Mouse (Mus musculus): Measurements from ENCODE around the gene Nr4a2.

The Nr4a2 gene

DNA sequence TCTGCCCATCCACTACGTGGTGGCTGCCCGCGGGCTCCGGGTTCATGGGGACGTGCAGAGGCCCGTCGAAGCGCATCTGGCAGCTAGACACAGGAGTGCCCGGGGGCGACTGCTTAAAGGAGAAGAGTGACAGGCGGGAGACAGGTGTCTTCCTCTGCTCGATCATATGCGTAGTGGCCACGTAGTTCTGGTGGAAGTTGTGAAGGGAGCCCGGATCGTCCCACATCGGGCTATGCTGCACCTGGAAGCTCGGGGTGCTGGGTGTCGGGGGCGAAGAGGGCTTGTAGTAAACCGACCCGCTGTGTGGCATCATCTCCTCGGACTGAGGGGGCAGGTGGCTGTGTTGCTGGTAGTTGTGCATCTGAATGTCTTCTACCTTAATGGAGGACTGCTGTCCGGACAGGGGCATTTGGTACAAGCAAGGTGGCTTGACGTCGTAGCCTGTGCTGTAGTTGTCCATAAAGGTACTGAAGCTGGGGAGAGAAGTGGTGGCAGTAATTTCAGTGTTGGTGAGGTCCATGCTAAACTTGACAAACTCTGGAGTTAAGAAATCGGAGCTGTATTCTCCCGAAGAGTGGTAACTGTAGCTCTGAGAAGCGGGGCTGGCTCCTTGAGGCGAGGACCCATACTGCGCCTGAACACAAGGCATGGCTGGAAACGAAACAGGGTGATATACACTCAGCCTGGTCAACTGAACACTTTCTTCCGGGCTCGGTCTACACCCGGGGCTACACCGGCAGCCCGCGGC lies 11.8 kb downstream of the Nr4a2 start:
- peak; percentile 28 for DNase-seq (ENCODE audit: low read depth)

- DNase-seq (ENCODE audit: low read depth): peak; percentile 15
Observed at GRCm38 (mm10) chr2:57111011-57111790, 12.6 kb downstream of the Nr4a2 start.

- no peak for DNase-seq (ENCODE audit: low read depth)
Observed at GRCm38 (mm10) chr2:57110401-57110800, 13.4 kb downstream of the Nr4a2 start.

GRCm38 (mm10) chr2:57109926-57110325 lies 13.9 kb downstream of the Nr4a2 start:
- no peak for DNase-seq (ENCODE audit: low read depth)

DNA sequence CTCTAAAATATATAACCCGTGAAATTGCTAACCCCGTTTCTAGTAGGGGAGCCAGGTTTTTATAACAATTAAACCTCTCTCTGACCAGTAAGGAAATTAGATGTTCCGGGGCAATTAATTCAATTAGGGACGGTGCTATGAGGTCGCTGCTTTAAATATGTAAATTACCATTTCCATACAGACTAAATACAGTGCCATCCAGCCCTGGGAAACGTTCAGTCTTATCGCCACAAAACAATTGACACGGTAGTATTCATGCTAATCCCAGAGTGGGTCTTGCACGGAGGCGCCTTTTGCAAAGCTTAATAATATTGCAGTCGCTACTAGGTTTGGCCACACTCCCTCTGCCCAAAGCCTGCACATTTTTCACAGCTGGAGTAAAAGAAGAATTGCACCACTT lies 14.5 kb downstream of the Nr4a2 start:
- DNase-seq (ENCODE audit: low read depth): no peak

GRCm38 (mm10) chr2:57108349-57108930 lies 15.4 kb downstream of the Nr4a2 start:
- no peak for DNase-seq (ENCODE audit: low read depth)

GRCm38 (mm10) chr2:57105401-57105800 lies 18.4 kb downstream of the Nr4a2 start:
- no peak for DNase-seq (ENCODE audit: low read depth)

DNA sequence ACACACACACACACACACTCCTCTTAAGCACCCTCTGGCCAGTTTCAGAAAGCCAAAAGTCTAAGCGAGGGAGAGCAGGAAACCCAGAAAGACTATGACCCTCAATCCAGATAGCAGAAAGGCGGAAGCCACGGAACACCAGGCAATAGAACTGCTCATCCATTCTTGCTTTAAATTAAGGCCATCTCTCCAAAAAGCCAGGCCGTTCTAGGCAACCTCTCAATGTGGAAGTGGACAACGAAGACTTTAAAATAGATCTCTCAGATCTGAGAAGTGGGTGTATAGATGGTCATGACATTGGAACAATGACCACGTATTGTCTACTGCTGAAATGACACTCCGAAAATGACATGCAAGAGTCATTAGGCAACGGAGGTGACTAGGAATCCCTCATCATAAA lies 19.1 kb downstream of the Nr4a2 start:
- DNase-seq (ENCODE audit: low read depth): no peak

- DNase-seq (ENCODE audit: low read depth): peak; percentile 5
Observed at GRCm38 (mm10) chr2:57103845-57104660, 19.8 kb downstream of the Nr4a2 start.

- DNase-seq (ENCODE audit: low read depth): peak; percentile 9
Observed at GRCm38 (mm10) chr2:57102856-57103844, 20.7 kb downstream of the Nr4a2 start.

- DNase-seq (ENCODE audit: low read depth): no peak
Observed at GRCm38 (mm10) chr2:57102091-57102855, 21.5 kb downstream of the Nr4a2 start.

GRCm38 (mm10) chr2:57100241-57100640 lies 23.6 kb downstream of the Nr4a2 start:
- no peak for DNase-seq (ENCODE audit: low read depth)

DNA sequence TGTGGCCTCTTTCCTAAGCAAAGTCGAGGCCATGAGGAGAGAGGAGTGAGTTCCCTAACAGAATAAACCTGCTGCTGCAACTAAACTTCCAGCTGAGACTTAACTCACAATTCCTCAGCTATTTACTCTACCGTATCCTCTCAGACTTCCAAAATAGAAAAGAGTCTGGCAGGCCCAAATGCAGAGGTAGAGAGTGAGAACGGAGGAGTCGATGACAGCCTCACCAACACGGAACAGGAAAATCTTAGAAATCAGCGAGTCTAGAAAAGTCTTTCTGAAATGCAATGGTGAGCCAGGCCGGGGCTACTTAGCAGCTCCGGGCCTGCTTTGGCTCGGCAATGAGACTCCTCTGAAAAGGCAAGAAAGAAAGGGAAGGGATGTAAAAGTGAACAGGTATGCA lies 51.4 kb downstream of the Nr4a2 start:
- DNase-seq (ENCODE audit: low read depth): no peak

DNA sequence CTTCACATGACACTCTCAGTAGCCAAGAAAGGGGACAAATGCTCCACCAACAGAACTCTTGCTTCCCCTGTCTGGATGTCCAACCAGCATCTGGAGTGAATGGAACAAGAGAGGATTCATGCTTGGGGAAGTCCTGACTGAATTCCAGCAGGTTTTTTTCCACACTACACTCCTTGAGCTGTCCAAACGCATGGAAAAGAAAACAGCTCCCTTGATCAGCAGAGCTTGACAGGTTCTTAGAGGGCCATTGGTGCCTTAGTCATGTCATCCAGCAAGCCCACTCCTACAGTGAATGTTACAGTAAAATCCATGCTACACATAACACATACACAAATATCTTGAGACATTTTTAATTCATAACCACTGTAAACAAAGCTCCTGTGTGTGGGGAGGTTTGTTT lies 60.3 kb downstream of the Nr4a2 start:
- DNase-seq (ENCODE audit: low read depth): no peak

Data from induced T-regulatory cell, adult 2 months (primary cell).